Mouse (Mus musculus): ENCODE results near the gene Atg101. TPM values are rescaled to one million over a fixed set of nuclear protein-coding genes. Genes with fewer than 3 reads are reported as not detected.

The Atg101 gene
- total RNA-seq, 1 experiment: 116 TPM

- no peak overlapping the region for H3K4me3 ChIP-seq (ENCODE audit: insufficient read depth in 1 of 2, low read depth in 1 of 2, low read length in 2 of 2, poor library complexity in 1 of 2, severe bottlenecking in 1 of 2)
- H3K36me3 ChIP-seq (ENCODE audit: control insufficient read depth, insufficient read depth, low read length, poor library complexity, severe bottlenecking): no peaks in the 10 kb centered on the region
- H3K4me1 ChIP-seq (ENCODE audit: control insufficient read depth in 2 of 2, insufficient read depth in 2 of 2, low read length in 2 of 2, poor library complexity in 1 of 2): no peaks in the 10 kb centered on the region; a peak in 1 of 4 replicates
- H3K27ac ChIP-seq (ENCODE audit: insufficient read depth, low read depth, low read length, poor library complexity, severe bottlenecking): no peak overlapping the region
- in situ Hi-C loops (cut with MboI; ENCODE audit: low sequenced_read_pairs in 2 of 2, unreplicated experiment in 2 of 2): no loop called here
- DNase-seq (ENCODE audit: low read depth, low spot score): no peak
- no peak for TF ChIP-seq MAFK (IDR thresholded peaks at IDR 0.05; ENCODE audit: insufficient read depth, low read depth, low read length)
- no peak overlapping the region for H3K9ac ChIP-seq (ENCODE audit: insufficient read depth, low read depth, low read length, poor library complexity, severe bottlenecking)
- H3K9me3 ChIP-seq (ENCODE audit: control insufficient read depth, insufficient read depth, low read depth, low read length): no peaks in the 10 kb centered on the region
These were observed 15.4 kb downstream of the Atg101 start for GRCm38 (mm10) chr15:101299480-101299960.

DNA sequence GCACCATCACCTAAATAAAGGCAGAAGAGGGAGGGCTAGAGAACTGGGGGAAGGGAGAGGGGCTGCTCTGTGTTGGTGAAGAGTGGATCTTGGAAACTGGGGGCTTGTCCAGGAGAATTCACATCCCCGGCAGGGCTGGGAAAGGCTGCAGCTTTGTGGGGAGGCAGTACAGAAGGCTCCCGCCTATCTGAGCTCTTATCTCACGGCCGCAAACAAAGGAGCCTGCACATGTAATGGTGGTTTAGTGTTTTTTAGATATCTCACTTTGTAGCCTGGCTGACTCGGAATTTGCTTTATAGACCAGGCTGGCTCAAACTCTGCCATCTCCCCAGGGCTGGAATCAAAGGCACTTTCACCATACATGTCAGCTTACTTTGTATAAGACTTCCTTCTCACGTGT is 16.1 kb downstream of the Atg101 start:
- H3K4me3 ChIP-seq (ENCODE audit: insufficient read depth in 1 of 2, low read depth in 1 of 2, low read length in 2 of 2, poor library complexity in 1 of 2, severe bottlenecking in 1 of 2): no peak overlapping the region
- no peak for DNase-seq (ENCODE audit: low read depth, low spot score)
- H3K9me3 ChIP-seq (ENCODE audit: control insufficient read depth, insufficient read depth, low read depth, low read length): no peaks in the 10 kb centered on the region
- H3K36me3 ChIP-seq (ENCODE audit: control insufficient read depth, insufficient read depth, low read length, poor library complexity, severe bottlenecking): no peaks in the 10 kb centered on the region
- no peak overlapping the region for H3K9ac ChIP-seq (ENCODE audit: insufficient read depth, low read depth, low read length, poor library complexity, severe bottlenecking)
- no peaks in the 10 kb centered on the region; a peak in 1 of 4 replicates for H3K4me1 ChIP-seq (ENCODE audit: control insufficient read depth in 2 of 2, insufficient read depth in 2 of 2, low read length in 2 of 2, poor library complexity in 1 of 2)
- no peak overlapping the region for H3K27ac ChIP-seq (ENCODE audit: insufficient read depth, low read depth, low read length, poor library complexity, severe bottlenecking)
- in situ Hi-C loops (cut with MboI; ENCODE audit: low sequenced_read_pairs in 2 of 2, unreplicated experiment in 2 of 2): no loop called here
- no peak for TF ChIP-seq ZNF384 (IDR thresholded peaks at IDR 0.05; ENCODE audit: low read depth, low read length)
- no peak for TF ChIP-seq CHD2 (IDR thresholded peaks at IDR 0.05; ENCODE audit: low read depth, low read length)
- no peak for TF ChIP-seq HCFC1 (IDR thresholded peaks at IDR 0.05; ENCODE audit: borderline replicate concordance, insufficient read depth, low read length)
- no peak for TF ChIP-seq ZC3H11A (IDR thresholded peaks at IDR 0.05; ENCODE audit: borderline replicate concordance, low read depth, low read length)
- TF ChIP-seq MAFK (IDR thresholded peaks at IDR 0.05; ENCODE audit: insufficient read depth, low read depth, low read length): no peak

- DNase-seq (ENCODE audit: low read depth, low spot score): no peak
- Histone ChIP-seq H3K36me3 (ENCODE audit: control insufficient read depth, insufficient read depth, low read length, poor library complexity, severe bottlenecking) (no peaks in the 10 kb centered on the region), H3K4me1 (ENCODE audit: control insufficient read depth in 2 of 2, insufficient read depth in 2 of 2, low read length in 2 of 2, poor library complexity in 1 of 2) (no peaks in the 10 kb centered on the region; a peak in 1 of 4 replicates), H3K4me3 (ENCODE audit: insufficient read depth in 1 of 2, low read depth in 1 of 2, low read length in 2 of 2, poor library complexity in 1 of 2, severe bottlenecking in 1 of 2) (no peak overlapping the region), H3K9me3 (ENCODE audit: control insufficient read depth, insufficient read depth, low read depth, low read length) (no peaks in the 10 kb centered on the region), H3K27ac (ENCODE audit: insufficient read depth, low read depth, low read length, poor library complexity, severe bottlenecking) (no peak overlapping the region), H3K9ac (ENCODE audit: insufficient read depth, low read depth, low read length, poor library complexity, severe bottlenecking) (no peak overlapping the region)
- TF ChIP-seq MAFK (IDR thresholded peaks at IDR 0.05; ENCODE audit: insufficient read depth, low read depth, low read length) (no peak), ZC3H11A (IDR thresholded peaks at IDR 0.05; ENCODE audit: borderline replicate concordance, low read depth, low read length) (no peak), ZNF384 (IDR thresholded peaks at IDR 0.05; ENCODE audit: low read depth, low read length) (no peak), CHD2 (IDR thresholded peaks at IDR 0.05; ENCODE audit: low read depth, low read length) (no peak), HCFC1 (IDR thresholded peaks at IDR 0.05; ENCODE audit: borderline replicate concordance, insufficient read depth, low read length) (no peak)
- in situ Hi-C loops (cut with MboI; ENCODE audit: low sequenced_read_pairs in 2 of 2, unreplicated experiment in 2 of 2): no loop called here
These were observed 18.1 kb downstream of the Atg101 start for GRCm38 (mm10) chr15:101302201-101302600.

DNA sequence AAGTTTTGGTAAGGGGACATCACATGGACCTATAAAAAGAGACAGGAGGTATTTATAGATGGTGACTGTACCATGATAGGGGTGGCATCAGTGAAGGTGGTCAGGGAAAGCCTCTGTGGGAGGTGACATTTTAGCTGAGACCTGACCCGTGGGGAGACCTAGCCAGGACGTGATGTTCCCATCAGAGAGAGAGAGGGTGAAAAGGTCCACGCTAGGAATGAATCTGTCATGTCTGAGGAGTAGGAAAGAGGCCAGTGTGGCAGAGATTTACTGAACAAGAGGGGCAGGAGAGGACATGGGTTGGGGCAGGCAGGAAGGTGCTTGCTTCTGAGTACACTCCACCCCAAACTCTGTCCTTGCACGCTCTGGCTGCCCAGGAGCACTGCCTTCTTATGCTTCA is 19.8 kb downstream of the Atg101 start:
- Histone ChIP-seq H3K9me3 (ENCODE audit: control insufficient read depth, insufficient read depth, low read depth, low read length) (no peaks in the 10 kb centered on the region), H3K27ac (ENCODE audit: insufficient read depth, low read depth, low read length, poor library complexity, severe bottlenecking) (no peak overlapping the region), H3K4me3 (ENCODE audit: insufficient read depth in 1 of 2, low read depth in 1 of 2, low read length in 2 of 2, poor library complexity in 1 of 2, severe bottlenecking in 1 of 2) (no peak overlapping the region), H3K9ac (ENCODE audit: insufficient read depth, low read depth, low read length, poor library complexity, severe bottlenecking) (no peak overlapping the region), H3K36me3 (ENCODE audit: control insufficient read depth, insufficient read depth, low read length, poor library complexity, severe bottlenecking) (no peaks in the 10 kb centered on the region), H3K4me1 (ENCODE audit: control insufficient read depth in 2 of 2, insufficient read depth in 2 of 2, low read length in 2 of 2, poor library complexity in 1 of 2) (no peaks in the 10 kb centered on the region)
- in situ Hi-C loops (cut with MboI; ENCODE audit: low sequenced_read_pairs in 2 of 2, unreplicated experiment in 2 of 2): no loop called here
- DNase-seq (ENCODE audit: low read depth, low spot score): no peak
- no peak for TF ChIP-seq HCFC1 (IDR thresholded peaks at IDR 0.05; ENCODE audit: borderline replicate concordance, insufficient read depth, low read length)
- TF ChIP-seq ZNF384 (IDR thresholded peaks at IDR 0.05; ENCODE audit: low read depth, low read length): no peak
- no peak for TF ChIP-seq ZC3H11A (IDR thresholded peaks at IDR 0.05; ENCODE audit: borderline replicate concordance, low read depth, low read length)

DNA sequence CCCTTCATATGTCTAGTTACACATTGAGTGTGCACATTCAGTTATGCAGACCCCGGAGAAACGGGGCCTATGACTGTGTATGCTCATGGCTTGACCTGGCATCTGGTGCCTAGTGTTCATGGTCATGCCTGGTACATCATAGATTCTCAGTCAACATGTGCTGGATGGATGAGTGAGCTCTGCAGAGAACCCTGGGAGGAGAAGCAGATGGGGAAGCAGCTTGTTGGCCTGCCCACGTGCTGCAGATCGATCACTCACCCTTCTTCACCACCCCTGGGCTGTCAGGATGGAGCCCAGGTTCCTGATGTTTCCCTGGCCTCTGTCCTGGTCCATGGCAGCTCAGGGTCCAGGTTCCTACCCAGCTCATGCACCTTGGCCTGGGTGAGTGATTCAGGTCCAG is 22.4 kb downstream of the Atg101 start:
- no peaks in the 10 kb centered on the region for H3K9me3 ChIP-seq (ENCODE audit: control insufficient read depth, insufficient read depth, low read depth, low read length)
- H3K27ac ChIP-seq (ENCODE audit: insufficient read depth, low read depth, low read length, poor library complexity, severe bottlenecking): no peak overlapping the region
- no peak for DNase-seq (ENCODE audit: low read depth, low spot score)
- no peaks in the 10 kb centered on the region for H3K4me1 ChIP-seq (ENCODE audit: control insufficient read depth in 2 of 2, insufficient read depth in 2 of 2, low read length in 2 of 2, poor library complexity in 1 of 2)
- no peak for TF ChIP-seq ZC3H11A (IDR thresholded peaks at IDR 0.05; ENCODE audit: borderline replicate concordance, low read depth, low read length)
- TF ChIP-seq MAFK (IDR thresholded peaks at IDR 0.05; ENCODE audit: insufficient read depth, low read depth, low read length): no peak
- no peak for TF ChIP-seq HCFC1 (IDR thresholded peaks at IDR 0.05; ENCODE audit: borderline replicate concordance, insufficient read depth, low read length)
- no peak for TF ChIP-seq CHD2 (IDR thresholded peaks at IDR 0.05; ENCODE audit: low read depth, low read length)
- TF ChIP-seq ZNF384 (IDR thresholded peaks at IDR 0.05; ENCODE audit: low read depth, low read length): no peak
- H3K36me3 ChIP-seq (ENCODE audit: control insufficient read depth, insufficient read depth, low read length, poor library complexity, severe bottlenecking): no peaks in the 10 kb centered on the region
- no peak overlapping the region for H3K4me3 ChIP-seq (ENCODE audit: insufficient read depth in 1 of 2, low read depth in 1 of 2, low read length in 2 of 2, poor library complexity in 1 of 2, severe bottlenecking in 1 of 2)
- in situ Hi-C loops (cut with MboI; ENCODE audit: low sequenced_read_pairs in 2 of 2, unreplicated experiment in 2 of 2): no loop called here
- H3K9ac ChIP-seq (ENCODE audit: insufficient read depth, low read depth, low read length, poor library complexity, severe bottlenecking): no peak overlapping the region
